Mouse (Mus musculus) midbrain, embryonic 13.5 days (tissue): ENCODE measurements around the gene Nfic. TPM values are rescaled to one million over a fixed set of nuclear protein-coding genes. Genes with fewer than 3 reads are reported as not detected.

Source experiments
- ATAC-seq: fragments of 200-750 bp; cut with Nextera tagmentation; 2 replicates; pipeline ENCODE4 v1.8.0; 2017; ENCODE audit warnings: mild to moderate bottlenecking, moderate TSS enrichment, moderate library complexity
- H3K27ac ChIP-seq: fragments of 300-500 bp; sonication (generic); 2 replicates; pipeline ENCODE4 v1.5.1; 2015; ENCODE audit warnings: inconsistent platforms, mild to moderate bottlenecking, moderate library complexity
- H3K27me3 ChIP-seq: fragments of 300-500 bp; sonication (generic); 2 replicates; pipeline ENCODE4 v1.6.1; 2015; ENCODE audit warnings: mild to moderate bottlenecking, inconsistent platforms
- H3K36me3 ChIP-seq: fragments of 300-500 bp; sonication (generic); 2 replicates; pipeline ENCODE4 v1.6.1; 2015; ENCODE audit warnings: mild to moderate bottlenecking, inconsistent platforms
- H3K4me1 ChIP-seq: fragments of 300-500 bp; sonication (generic); replicated peaks from 2 replicates; pipeline ENCODE4 v1.6.1; 2015; ENCODE audit warnings: inconsistent platforms
- H3K4me2 ChIP-seq: fragments of 300-500 bp; sonication (generic); replicated peaks from 2 replicates; pipeline ENCODE4 v1.6.1; 2015; ENCODE audit warnings: moderate library complexity, mild to moderate bottlenecking, inconsistent platforms
- H3K4me3 ChIP-seq: fragments of 300-500 bp; sonication (generic); replicated peaks from 2 replicates; pipeline ENCODE4 v1.5.1; 2015; ENCODE audit warnings: mild to moderate bottlenecking, inconsistent platforms
- H3K9ac ChIP-seq: fragments of 300-500 bp; sonication (generic); replicated peaks from 2 replicates; pipeline ENCODE4 v1.6.1; 2015; ENCODE audit warnings: mild to moderate bottlenecking, inconsistent platforms
- H3K9me3 ChIP-seq: fragments of 300-500 bp; sonication (generic); 2 replicates; pipeline ENCODE4 v1.6.1; 2016; ENCODE audit warnings: mild to moderate bottlenecking, inconsistent platforms
- WGBS: fragments of 180-500 bp; shearing (Covaris S2); methylation state at CpG from one replicate; pipeline ENCODE4 v1.1.7; 2015; 5-methylcytosine and 5-hydroxymethylcytosine counted together
- polyA plus RNA-seq: library from polyadenylated mRNA; unstranded; fragments of >200 nt; fragmentation: Nextera tagmentation; extraction: Ambion mirVana; gene quantifications from 2 replicates; pipeline ENCODE4 v1.2.1, GENCODE M21; 2015

Nfic gene
- polyA plus RNA-seq, 1 experiment from 2014 or later: 15.2 TPM

GRCm38 (mm10) chr10:81483983-81484382, 28.5 kb upstream of the Nfic start:
- 0 out of 2 replicates have a peak, but pooled peaks cover 2% of the 10 kb centered on the region for H3K27me3 ChIP-seq
- H3K4me2 ChIP-seq: no peak overlapping the region
- H3K9me3 ChIP-seq: no peaks in the 10 kb centered on the region
- WGBS: 19% methylated on average over 9 of the region's 9 CpGs
- H3K4me1 ChIP-seq: peaks cover 42% of the 10 kb centered on the region
- H3K4me3 ChIP-seq: no peak overlapping the region
- peaks cover 34% of the 10 kb centered on the region for H3K36me3 ChIP-seq
- no peak for ATAC-seq
- H3K27ac ChIP-seq: peak overlapping the region; percentile 83
- no peak overlapping the region for H3K9ac ChIP-seq

- H3K9me3 ChIP-seq: no peaks in the 10 kb centered on the region
- peak within 1 kb of the TSS; percentile 77 for H3K4me2 ChIP-seq
- H3K4me1 ChIP-seq: peaks cover 57% of the 10 kb centered on the region
- H3K36me3 ChIP-seq: peaks cover 19% of the 10 kb centered on the region
- 0% methylated on average over 36 of the region's 36 CpGs for WGBS
- peak; percentile 61 for ATAC-seq
- H3K4me3 ChIP-seq: peak within 1 kb of the TSS; percentile 53
- peak within 1 kb of the TSS; percentile 92 for H3K9ac ChIP-seq
- peaks cover 10% of the 10 kb centered on the region for H3K27me3 ChIP-seq
- peak within 1 kb of the TSS; percentile 76 for H3K27ac ChIP-seq
Observed at GRCm38 (mm10) chr10:81482533-81482889, 27.1 kb upstream of the Nfic start, which contains the start of gene Celf5. Celf5 (minus strand) TSS chr10:81482709.

- H3K9ac ChIP-seq: peak overlapping the region; percentile 92
- peaks cover 14% of the 10 kb centered on the region for H3K27me3 ChIP-seq
- ATAC-seq: peak; percentile 44
- peak overlapping the region; percentile 53 for H3K4me3 ChIP-seq
- peaks cover 63% of the 10 kb centered on the region for H3K4me1 ChIP-seq
- 2% methylated on average over 35 of the region's 35 CpGs for WGBS
- H3K27ac ChIP-seq: peak overlapping the region; percentile 76
- H3K9me3 ChIP-seq: no peaks in the 10 kb centered on the region
- H3K4me2 ChIP-seq: peak overlapping the region; percentile 77
- H3K36me3 ChIP-seq: peaks cover 16% of the 10 kb centered on the region
Observed at GRCm38 (mm10) chr10:81481605-81482532, 26.4 kb upstream of the Nfic start.

GRCm38 (mm10) chr10:81474461-81474860, 19.0 kb upstream of the Nfic start:
- no peak overlapping the region for H3K4me3 ChIP-seq
- no peaks in the 10 kb centered on the region for H3K9me3 ChIP-seq
- H3K4me1 ChIP-seq: peaks cover 65% of the 10 kb centered on the region
- 87% methylated on average over 10 of the region's 10 CpGs for WGBS
- ATAC-seq: no peak
- peak overlapping the region; percentile 96 for H3K27ac ChIP-seq
- no peak overlapping the region for H3K4me2 ChIP-seq
- peaks cover 27% of the 10 kb centered on the region for H3K27me3 ChIP-seq
- H3K36me3 ChIP-seq: peaks cover 17% of the 10 kb centered on the region
- H3K9ac ChIP-seq: no peak overlapping the region

- peaks cover 30% of the 10 kb centered on the region for H3K27me3 ChIP-seq
- peaks cover 52% of the 10 kb centered on the region for H3K4me1 ChIP-seq
- under 1% methylated on average over 22 of the region's 22 CpGs for WGBS
- peak; percentile 88 for ATAC-seq
- peak overlapping the region; percentile 47 for H3K4me3 ChIP-seq
- H3K4me2 ChIP-seq: peak overlapping the region; percentile 83
- H3K9ac ChIP-seq: peak overlapping the region; percentile 71
- H3K36me3 ChIP-seq: peaks cover 31% of the 10 kb centered on the region
- no peaks in the 10 kb centered on the region for H3K9me3 ChIP-seq
- H3K27ac ChIP-seq: peak overlapping the region; percentile 96
Observed at GRCm38 (mm10) chr10:81473003-81473451, 17.6 kb upstream of the Nfic start.

- Histone ChIP-seq H3K4me2 (peak overlapping the region; percentile 83), H3K9ac (peak overlapping the region; percentile 71), H3K4me3 (peak overlapping the region; percentile 47), H3K9me3 (no peaks in the 10 kb centered on the region), H3K36me3 (peaks cover 36% of the 10 kb centered on the region), H3K27ac (peak overlapping the region; percentile 96), H3K27me3 (peaks cover 32% of the 10 kb centered on the region), H3K4me1 (peaks cover 47% of the 10 kb centered on the region)
- WGBS: 2% methylated on average over 18 of the region's 18 CpGs
- peak; percentile 59 for ATAC-seq
Observed at GRCm38 (mm10) chr10:81472403-81473002, 17.1 kb upstream of the Nfic start.

GRCm38 (mm10) chr10:81470454-81470853, 15.0 kb upstream of the Nfic start:
- ATAC-seq: no peak
- Histone ChIP-seq H3K4me3 (no peak overlapping the region), H3K27me3 (peaks cover 32% of the 10 kb centered on the region), H3K27ac (no peak overlapping the region), H3K9ac (no peak overlapping the region), H3K9me3 (no peaks in the 10 kb centered on the region), H3K36me3 (peaks cover 48% of the 10 kb centered on the region), H3K4me2 (peak overlapping the region; percentile 9; the same call in 1 of the 2 replicates), H3K4me1 (peaks cover 41% of the 10 kb centered on the region)
- 56% methylated on average over 18 of the region's 18 CpGs for WGBS

GRCm38 (mm10) chr10:81469253-81469652, 13.8 kb upstream of the Nfic start:
- WGBS: 87% methylated on average over 5 of the region's 5 CpGs
- H3K27me3 ChIP-seq: peaks cover 41% of the 10 kb centered on the region
- H3K4me1 ChIP-seq: peaks cover 50% of the 10 kb centered on the region
- no peak overlapping the region for H3K4me3 ChIP-seq
- no peak overlapping the region for H3K27ac ChIP-seq
- H3K36me3 ChIP-seq: peaks cover 44% of the 10 kb centered on the region
- H3K9me3 ChIP-seq: no peaks in the 10 kb centered on the region
- no peak overlapping the region for H3K4me2 ChIP-seq
- H3K9ac ChIP-seq: no peak overlapping the region; the same call in 1 of the 2 replicates
- ATAC-seq: no peak

- no peak overlapping the region for H3K9ac ChIP-seq
- no peak for ATAC-seq
- no peak overlapping the region for H3K27ac ChIP-seq
- H3K4me3 ChIP-seq: no peak overlapping the region
- peaks cover 54% of the 10 kb centered on the region for H3K36me3 ChIP-seq
- H3K4me2 ChIP-seq: no peak overlapping the region
- H3K27me3 ChIP-seq: peaks cover 56% of the 10 kb centered on the region
- WGBS: 86% methylated on average over 16 of the region's 16 CpGs
- H3K9me3 ChIP-seq: no peaks in the 10 kb centered on the region
- H3K4me1 ChIP-seq: peaks cover 41% of the 10 kb centered on the region
Observed at GRCm38 (mm10) chr10:81467670-81468235, 12.3 kb upstream of the Nfic start.

GRCm38 (mm10) chr10:81466881-81467280, 11.4 kb upstream of the Nfic start:
- Histone ChIP-seq H3K4me3 (no peak overlapping the region), H3K27me3 (peaks cover 64% of the 10 kb centered on the region), H3K9ac (no peak overlapping the region), H3K36me3 (peaks cover 62% of the 10 kb centered on the region), H3K9me3 (no peaks in the 10 kb centered on the region), H3K4me1 (peaks cover 34% of the 10 kb centered on the region), H3K27ac (no peak overlapping the region), H3K4me2 (no peak overlapping the region)
- 73% methylated on average over 14 of the region's 14 CpGs for WGBS
- ATAC-seq: no peak

GRCm38 (mm10) chr10:81466066-81466465, 10.6 kb upstream of the Nfic start:
- Histone ChIP-seq H3K9me3 (no peaks in the 10 kb centered on the region), H3K4me3 (no peak overlapping the region), H3K27me3 (peaks cover 73% of the 10 kb centered on the region), H3K4me1 (peaks cover 26% of the 10 kb centered on the region), H3K27ac (no peak overlapping the region), H3K36me3 (peaks cover 64% of the 10 kb centered on the region), H3K9ac (no peak overlapping the region), H3K4me2 (no peak overlapping the region)
- WGBS: 93% methylated on average over 2 of the region's 2 CpGs
- no peak for ATAC-seq

GRCm38 (mm10) chr10:81465265-81465645, 9.8 kb upstream of the Nfic start:
- Histone ChIP-seq H3K4me1 (peaks cover 18% of the 10 kb centered on the region), H3K27me3 (peaks cover 81% of the 10 kb centered on the region), H3K9ac (no peak overlapping the region), H3K4me3 (no peak overlapping the region), H3K27ac (no peak overlapping the region), H3K4me2 (no peak overlapping the region), H3K36me3 (peaks cover 64% of the 10 kb centered on the region), H3K9me3 (no peaks in the 10 kb centered on the region)
- peak; percentile 18 for ATAC-seq
- 5% methylated on average over 5 of the region's 5 CpGs for WGBS
